Mouse (Mus musculus) heart, embryonic 15.5 days (tissue): ENCODE data around the gene Aggf1. TPM values are rescaled to one million over a fixed set of nuclear protein-coding genes. Genes with fewer than 3 reads are reported as not detected.
"Not testable (repeated sequence)": the region's sequence is repeated elsewhere in the genome, so short reads cannot be mapped to it uniquely, and the experiment has no call there.

Experiments
- ATAC-seq: fragments of 200-750 bp; cut with Nextera tagmentation; replicated peaks from 2 replicates; pipeline ENCODE4 v1.8.0; 2017; ENCODE audit warnings: low read depth, moderate TSS enrichment; ENCODE audit not compliant: insufficient number of reproducible peaks, insufficient read depth, low FRiP score
- H3K27ac ChIP-seq: fragments of 300-500 bp; sonication (generic); 2 replicates; pipeline ENCODE4 v1.5.1; 2015; ENCODE audit warnings: mild to moderate bottlenecking, inconsistent platforms
- H3K27me3 ChIP-seq: fragments of 300-500 bp; sonication (generic); 2 replicates; pipeline ENCODE4 v1.6.1; 2015; ENCODE audit warnings: inconsistent platforms
- H3K36me3 ChIP-seq: fragments of 300-500 bp; sonication (generic); 2 replicates; pipeline ENCODE4 v1.6.1; 2015; ENCODE audit warnings: mild to moderate bottlenecking, inconsistent platforms
- H3K4me1 ChIP-seq: fragments of 300-500 bp; sonication (generic); replicated peaks from 2 replicates; pipeline ENCODE4 v1.6.1; 2015; ENCODE audit warnings: inconsistent platforms
- H3K4me2 ChIP-seq: fragments of 300-500 bp; sonication (generic); 2 replicates; pipeline ENCODE4 v1.6.1; 2015; ENCODE audit warnings: inconsistent platforms, mild to moderate bottlenecking, moderate library complexity
- H3K4me3 ChIP-seq: fragments of 300-500 bp; sonication (generic); 2 replicates; pipeline ENCODE4 v1.5.1; 2015; ENCODE audit warnings: mild to moderate bottlenecking, inconsistent platforms
- H3K9ac ChIP-seq: fragments of 300-500 bp; sonication (generic); 2 replicates; pipeline ENCODE4 v1.6.1; 2015; ENCODE audit warnings: mild to moderate bottlenecking, inconsistent platforms
- H3K9me3 ChIP-seq: fragments of 300-500 bp; sonication (generic); replicated peaks from 2 replicates; pipeline ENCODE4 v1.6.1; 2016; ENCODE audit warnings: inconsistent platforms
- WGBS: fragments of 180-500 bp; shearing (Covaris S2); methylation state at CpG from one replicate; pipeline ENCODE4 v1.1.7; 2015; ENCODE audit warnings: mixed read lengths; 5-methylcytosine and 5-hydroxymethylcytosine counted together
- polyA plus RNA-seq: library from polyadenylated mRNA; unstranded; fragments of >200 nt; fragmentation: Nextera tagmentation; extraction: Ambion mirVana; gene quantifications from 2 replicates; pipeline ENCODE4 v1.2.1, GENCODE M21; 2015

Aggf1 gene
- polyA plus RNA-seq, 1 experiment from 2014 or later = 21.3 TPM

DNA sequence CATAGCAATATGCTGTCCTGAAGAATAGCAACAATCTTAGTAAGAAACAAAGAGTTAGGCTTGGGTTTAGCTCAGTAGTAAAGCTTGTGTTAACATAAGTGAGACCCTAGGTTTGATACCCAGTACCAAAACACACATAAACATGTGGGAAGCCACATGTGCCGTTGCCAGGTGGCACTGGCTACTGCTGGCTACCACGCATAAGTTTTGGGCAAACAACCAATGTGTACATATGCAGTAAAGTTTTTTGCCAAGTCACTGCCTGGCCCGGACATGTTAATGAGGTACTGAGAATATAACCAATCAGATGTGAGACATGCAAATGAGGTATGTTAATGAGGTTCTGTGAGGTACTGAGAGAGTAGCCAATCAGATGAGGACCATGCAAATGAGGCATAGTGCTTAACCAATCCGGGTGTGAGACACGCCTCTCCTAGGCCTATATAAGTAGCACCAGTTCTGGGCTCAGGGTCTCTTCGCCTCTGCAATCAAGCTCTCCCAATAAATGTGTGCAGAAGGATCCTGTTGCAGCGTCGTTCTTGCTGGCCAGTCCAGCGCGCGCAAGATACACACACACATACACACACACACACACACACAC, 1.6 kb upstream of the Aggf1 start:
- H3K4me1 ChIP-seq = peaks cover 24% of the 10 kb centered on the region
- H3K4me3 ChIP-seq, H3K27me3 ChIP-seq, H3K9ac ChIP-seq, H3K9me3 ChIP-seq, H3K27ac ChIP-seq, H3K36me3 ChIP-seq, H3K4me2 ChIP-seq, ATAC-seq: not testable (repeated sequence)
- 93% methylated on average over 11 of the region's 11 CpGs for WGBS

DNA sequence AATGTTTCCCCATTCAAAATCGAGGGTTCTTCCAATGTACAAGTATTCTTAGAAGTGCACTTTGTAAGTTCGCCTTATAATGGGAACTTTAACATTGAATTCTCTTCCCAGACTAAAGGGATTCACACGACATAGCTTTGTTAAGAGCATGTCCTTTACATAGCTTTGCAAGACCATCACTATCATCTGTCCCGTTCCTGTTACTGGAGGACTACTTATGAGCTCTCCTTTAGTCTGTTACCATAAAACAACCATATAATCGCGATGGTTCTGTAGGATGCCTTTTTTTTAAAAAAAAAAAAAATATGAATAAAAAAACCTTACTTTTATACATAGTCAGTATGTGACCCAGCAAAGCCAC, 382 bp upstream of the Aggf1 start:
- peaks cover 24% of the 10 kb centered on the region for H3K4me1 ChIP-seq
- WGBS = 21% methylated on average over 6 of the region's 6 CpGs
- ATAC-seq = 0 out of 2 replicates have a peak, but pooled peaks have one; percentile 6
- peaks cover 6% of the 10 kb centered on the region for H3K36me3 ChIP-seq
- no peaks in the 10 kb centered on the region for H3K9me3 ChIP-seq
- peak overlapping the region; percentile 81 for H3K4me2 ChIP-seq
- H3K27me3 ChIP-seq = no peaks in the 10 kb centered on the region
- H3K9ac ChIP-seq = peak overlapping the region; percentile 93
- peak overlapping the region; percentile 82 for H3K27ac ChIP-seq
- peak overlapping the region; percentile 82 for H3K4me3 ChIP-seq

DNA sequence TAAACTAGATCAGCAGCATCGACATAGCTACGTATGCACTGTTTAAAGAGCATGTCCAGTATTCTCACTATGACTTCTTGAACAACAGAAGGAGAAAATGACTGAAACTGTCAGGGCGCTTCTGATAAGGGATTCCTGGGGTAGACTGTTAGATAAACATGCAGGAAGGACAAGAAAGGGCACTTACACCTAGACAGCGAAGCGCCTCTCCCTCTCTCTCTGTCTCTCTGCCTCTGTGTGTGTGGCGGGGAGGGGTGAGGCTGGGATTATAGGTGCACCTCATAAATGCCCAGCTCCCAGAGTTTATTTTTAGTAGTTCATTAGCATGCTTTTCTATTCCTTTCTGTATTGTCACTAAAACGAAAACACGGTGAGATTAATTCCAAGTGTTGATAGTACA, 8.8 kb downstream of the Aggf1 start:
- no peaks in the 10 kb centered on the region for H3K9me3 ChIP-seq
- peaks cover 66% of the 10 kb centered on the region for H3K36me3 ChIP-seq
- no peak for ATAC-seq
- H3K4me2 ChIP-seq = peak overlapping the region; percentile 34; the same call in 1 of the 2 replicates
- no peak overlapping the region for H3K9ac ChIP-seq
- H3K27me3 ChIP-seq = no peaks in the 10 kb centered on the region
- H3K4me3 ChIP-seq = no peak overlapping the region
- H3K4me1 ChIP-seq = peaks cover 6% of the 10 kb centered on the region; the same call in 1 of the 2 replicates
- 58% methylated on average over 8 of the region's 8 CpGs for WGBS
- peak overlapping the region; percentile 57 for H3K27ac ChIP-seq

DNA sequence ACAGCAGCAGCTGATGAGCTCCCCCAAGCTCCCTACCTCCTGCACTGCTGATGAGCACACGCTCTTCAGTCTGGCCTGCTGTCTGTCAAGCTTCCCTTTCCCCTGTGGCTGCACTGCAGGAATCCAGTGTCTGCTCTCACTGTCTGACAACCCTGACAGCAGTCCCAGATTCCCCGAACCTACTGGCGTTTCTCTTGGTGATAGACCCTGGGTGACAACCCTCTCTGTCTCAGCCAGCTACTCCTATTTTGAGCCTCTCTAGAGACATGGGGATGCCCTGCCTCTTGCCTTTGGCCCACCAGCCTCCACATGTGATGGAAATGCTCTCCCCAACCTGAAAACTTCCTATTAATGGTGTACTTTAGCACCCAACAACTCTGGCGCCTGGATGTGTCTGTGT, 11.7 kb downstream of the Aggf1 start:
- 66% methylated on average over 4 of the region's 4 CpGs for WGBS
- no peak overlapping the region for H3K9ac ChIP-seq
- H3K4me1 ChIP-seq = peaks cover 6% of the 10 kb centered on the region; the same call in 1 of the 2 replicates
- no peaks in the 10 kb centered on the region for H3K9me3 ChIP-seq
- peaks cover 61% of the 10 kb centered on the region for H3K36me3 ChIP-seq
- ATAC-seq = no peak
- H3K27me3 ChIP-seq = no peaks in the 10 kb centered on the region
- no peak overlapping the region for H3K4me3 ChIP-seq
- no peak overlapping the region for H3K4me2 ChIP-seq
- H3K27ac ChIP-seq = no peak overlapping the region

DNA sequence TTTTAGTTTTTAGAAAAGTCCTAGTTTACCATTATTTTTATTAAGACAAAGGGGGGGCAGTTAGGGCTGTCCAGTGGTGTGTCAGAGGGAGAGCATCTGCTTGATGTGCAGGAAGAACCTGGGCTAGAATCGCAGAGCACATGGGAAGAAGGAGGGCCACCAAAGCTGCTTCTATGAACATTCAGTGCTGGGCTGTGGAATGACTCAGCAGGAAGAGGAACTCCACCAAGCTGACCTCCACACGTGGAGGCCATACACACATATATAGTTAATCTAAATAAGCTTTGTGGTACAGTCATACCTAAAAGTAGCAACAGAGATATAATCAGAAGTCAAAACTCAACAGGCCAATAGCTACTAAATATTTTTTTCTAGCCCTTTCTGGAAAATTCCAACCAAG, 16.9 kb downstream of the Aggf1 start:
- Histone ChIP-seq H3K4me3 (no peak overlapping the region), H3K36me3 (peaks cover 86% of the 10 kb centered on the region), H3K27ac (no peak overlapping the region), H3K9ac (no peak overlapping the region), H3K9me3 (no peaks in the 10 kb centered on the region), H3K4me2 (no peak overlapping the region), H3K4me1 (no peaks in the 10 kb centered on the region), H3K27me3 (no peaks in the 10 kb centered on the region)
- 77% methylated on average over 2 of the region's 2 CpGs for WGBS
- no peak for ATAC-seq

DNA sequence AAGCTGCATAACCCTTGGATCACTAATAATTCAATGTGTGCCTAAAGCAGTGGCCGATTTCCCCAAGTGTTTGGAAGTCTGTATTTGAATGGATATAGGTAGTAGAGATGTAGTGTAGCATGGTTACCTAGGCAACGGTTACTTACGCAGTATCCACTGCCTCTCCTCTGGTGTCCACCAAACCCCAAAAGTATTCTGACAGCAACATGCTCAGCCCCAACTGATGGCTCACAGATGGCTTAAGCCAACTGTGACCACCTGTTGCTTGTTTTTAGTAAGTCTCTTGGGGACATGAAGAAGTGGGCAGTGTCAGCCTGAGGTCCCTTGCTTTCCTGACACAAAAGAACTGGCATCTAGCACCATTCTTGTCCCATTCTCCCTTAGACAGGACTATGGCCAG, 26.7 kb downstream of the Aggf1 start:
- ATAC-seq = no peak
- H3K4me2 ChIP-seq = no peak overlapping the region
- 92% methylated on average over 3 of the region's 3 CpGs for WGBS

DNA sequence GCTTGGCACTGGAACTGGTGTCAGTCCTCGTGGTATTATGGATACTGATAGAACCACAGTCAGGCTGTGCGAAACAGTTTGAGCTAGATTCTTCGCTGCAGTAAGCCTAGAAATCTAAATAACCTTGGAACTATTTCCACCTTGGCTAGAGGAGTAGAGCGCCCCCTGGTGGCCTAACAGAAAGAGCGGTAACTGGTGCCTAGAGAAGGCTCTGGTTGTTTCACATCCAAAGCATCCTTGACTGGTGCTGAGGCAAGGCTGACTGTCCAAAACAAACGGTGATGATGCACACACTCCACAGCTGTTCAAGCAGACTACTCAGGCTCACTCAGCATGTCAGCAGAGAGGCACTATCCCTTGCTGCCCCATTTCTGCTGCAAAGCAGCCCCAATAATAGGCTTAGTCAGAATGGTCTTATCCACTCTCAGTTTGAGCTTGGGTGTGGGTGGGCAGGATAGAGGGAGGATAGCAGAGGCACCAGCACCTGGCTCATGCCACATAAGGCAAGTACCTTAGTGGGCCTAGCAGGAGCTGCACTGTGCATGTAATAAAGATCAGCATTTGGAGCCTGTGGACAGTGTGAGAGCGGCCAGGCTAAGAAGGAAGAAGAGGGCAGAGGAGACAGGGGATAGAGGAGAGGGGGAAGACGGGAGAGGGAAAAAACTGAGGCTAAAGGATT, 28.0 kb downstream of the Aggf1 start:
- no peak overlapping the region for H3K4me2 ChIP-seq
- ATAC-seq = no peak
- no peaks in the 10 kb centered on the region for H3K27me3 ChIP-seq
- no peak overlapping the region for H3K9ac ChIP-seq
- H3K4me3 ChIP-seq = no peak overlapping the region
- no peaks in the 10 kb centered on the region for H3K9me3 ChIP-seq
- WGBS = 30% methylated on average over 8 of the region's 8 CpGs
- peaks cover 21% of the 10 kb centered on the region for H3K36me3 ChIP-seq
- H3K27ac ChIP-seq = no peak overlapping the region
- H3K4me1 ChIP-seq = no peaks in the 10 kb centered on the region

More for the DNA sequence above, 26.7 kb downstream of the Aggf1 start:
- no peaks in the 10 kb centered on the region for H3K4me1 ChIP-seq
- H3K9ac ChIP-seq = no peak overlapping the region
- no peak overlapping the region for H3K4me3 ChIP-seq
- H3K36me3 ChIP-seq = peaks cover 32% of the 10 kb centered on the region
- no peak overlapping the region for H3K27ac ChIP-seq
- no peaks in the 10 kb centered on the region for H3K27me3 ChIP-seq
- H3K9me3 ChIP-seq = no peaks in the 10 kb centered on the region

DNA sequence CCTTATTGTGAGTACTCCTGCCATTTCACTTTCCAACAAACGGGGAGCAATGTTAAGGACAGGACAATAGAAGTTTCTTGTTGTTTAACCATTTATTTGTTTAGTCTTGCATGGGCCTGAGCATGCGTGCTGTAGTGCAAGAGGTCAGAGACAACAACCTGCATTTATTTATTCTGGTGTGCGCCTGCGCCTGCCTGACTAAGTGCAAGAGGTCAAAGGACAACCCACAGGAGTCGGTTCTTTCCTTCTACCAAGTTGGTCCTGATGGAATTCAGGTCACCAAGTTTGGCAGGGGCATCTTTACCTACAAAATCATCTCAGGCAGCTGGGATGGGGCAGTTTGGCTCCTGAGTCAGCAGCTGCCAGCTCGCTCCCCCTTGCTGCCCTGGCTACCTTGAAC, 29.3 kb downstream of the Aggf1 start:
- ATAC-seq = no peak
- Histone ChIP-seq H3K4me2 (no peak overlapping the region), H3K4me1 (no peaks in the 10 kb centered on the region), H3K9ac (no peak overlapping the region), H3K36me3 (peaks cover 8% of the 10 kb centered on the region), H3K9me3 (no peaks in the 10 kb centered on the region), H3K4me3 (no peak overlapping the region), H3K27ac (no peak overlapping the region), H3K27me3 (no peaks in the 10 kb centered on the region)
- 75% methylated on average over 6 of the region's 6 CpGs for WGBS

DNA sequence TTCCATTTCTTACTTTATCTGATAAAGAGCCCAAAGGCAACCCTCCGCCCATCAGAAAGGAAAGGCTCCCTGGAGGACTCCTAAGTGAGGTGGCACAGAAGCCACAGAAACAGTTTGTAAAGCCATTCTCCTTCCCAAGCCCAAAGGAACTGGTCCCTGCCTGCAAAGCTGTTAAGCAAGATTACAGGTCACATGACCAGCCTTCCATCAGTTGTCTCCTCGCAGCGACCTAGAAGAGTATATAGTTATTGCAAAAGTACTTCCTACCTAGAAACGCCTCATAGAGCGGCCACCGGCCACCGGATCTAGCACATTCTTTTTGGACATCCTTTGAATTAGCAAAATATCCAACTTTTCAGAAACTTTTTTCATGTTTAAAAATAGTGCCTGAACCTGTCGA, 31.7 kb downstream of the Aggf1 start:
- H3K4me3 ChIP-seq = no peak overlapping the region
- H3K36me3 ChIP-seq = peaks cover 14% of the 10 kb centered on the region
- 88% methylated on average over 8 of the region's 8 CpGs for WGBS
- H3K9ac ChIP-seq = no peak overlapping the region
- H3K4me1 ChIP-seq = no peaks in the 10 kb centered on the region
- no peak overlapping the region for H3K27ac ChIP-seq
- H3K9me3 ChIP-seq = no peaks in the 10 kb centered on the region
- no peaks in the 10 kb centered on the region for H3K27me3 ChIP-seq
- no peak for ATAC-seq
- no peak overlapping the region for H3K4me2 ChIP-seq

DNA sequence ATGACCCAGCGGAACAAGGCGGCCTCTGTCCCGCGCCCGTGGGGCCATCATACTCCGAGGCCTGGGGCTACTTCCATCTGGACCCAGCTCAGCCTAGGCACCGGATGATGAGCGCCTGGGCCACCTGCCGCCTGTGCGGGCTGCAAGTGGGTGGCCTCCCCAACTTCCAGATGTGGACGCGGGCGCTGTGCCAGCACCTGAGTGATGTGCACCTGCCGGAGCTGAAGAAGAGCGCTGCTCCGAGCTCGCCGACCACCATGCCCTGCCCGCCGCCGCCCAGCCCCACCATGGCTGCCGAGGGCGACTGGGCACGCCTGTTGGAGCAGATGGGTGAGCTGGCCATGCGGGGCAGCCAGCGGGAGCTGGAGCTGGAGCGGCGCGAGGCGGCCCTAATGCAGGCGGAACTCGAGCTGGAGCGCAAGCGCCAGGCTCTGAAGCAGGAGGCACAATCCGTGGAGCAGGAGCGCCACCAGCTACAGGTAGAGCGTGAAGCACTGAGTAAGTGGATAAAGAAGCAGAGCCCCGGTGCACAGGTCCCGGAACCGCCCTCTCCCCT, 39.0 kb downstream of the Aggf1 start:
- Histone ChIP-seq H3K4me3 (no peak overlapping the region), H3K27ac (no peak overlapping the region), H3K4me1 (peaks cover 6% of the 10 kb centered on the region; the same call in 1 of the 2 replicates), H3K9me3 (no peaks in the 10 kb centered on the region), H3K36me3 (peaks cover 34% of the 10 kb centered on the region), H3K27me3 (no peaks in the 10 kb centered on the region), H3K9ac (no peak overlapping the region), H3K4me2 (no peak overlapping the region)
- no peak for ATAC-seq
- 79% methylated on average over 40 of the region's 40 CpGs for WGBS

DNA sequence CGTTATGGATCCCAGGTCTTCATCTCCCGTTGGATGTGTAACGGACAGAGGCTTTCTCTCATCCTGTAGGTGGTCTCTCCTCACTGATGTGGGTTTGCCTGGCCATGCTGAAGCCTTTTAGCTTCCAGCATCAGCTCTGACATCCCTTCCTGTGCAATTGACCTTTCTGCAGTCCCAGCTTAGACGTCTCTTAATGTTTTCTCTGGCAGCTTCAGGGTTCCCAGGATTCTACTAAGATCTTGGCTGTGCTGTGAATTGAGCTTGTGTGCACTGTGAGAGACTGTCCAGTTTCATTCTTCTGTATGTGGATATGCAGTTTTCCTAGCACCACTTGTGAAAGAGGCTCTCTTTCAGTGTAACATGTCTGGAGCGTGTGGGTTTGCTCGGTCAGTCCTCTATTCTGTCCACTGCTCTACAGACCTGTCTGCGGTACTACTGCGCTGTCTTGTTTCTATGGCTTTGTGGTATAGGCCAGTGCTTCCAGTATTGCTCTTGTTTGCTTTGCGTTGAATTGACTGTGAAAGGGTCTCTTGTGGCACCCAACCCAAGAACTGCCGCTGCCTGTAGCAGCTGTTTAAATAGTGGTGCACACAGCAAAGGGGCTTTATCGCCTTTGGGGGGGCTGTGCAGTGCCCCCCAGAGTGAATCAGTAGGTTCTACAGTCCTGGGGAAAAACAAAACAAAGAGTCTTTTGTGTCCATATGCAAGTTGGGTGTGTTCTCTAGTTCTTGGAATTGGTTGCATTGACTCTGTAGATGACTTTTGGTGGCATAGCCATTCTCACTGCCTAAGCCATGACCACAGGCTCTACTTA, 42.9 kb downstream of the Aggf1 start:
- Histone ChIP-seq H3K36me3 (peaks cover 12% of the 10 kb centered on the region), H3K27me3 (no peaks in the 10 kb centered on the region), H3K4me1 (peaks cover 27% of the 10 kb centered on the region), H3K9me3 (no peaks in the 10 kb centered on the region), H3K9ac (no peak overlapping the region), H3K4me2 (no peak overlapping the region), H3K27ac (no peak overlapping the region), H3K4me3 (no peak overlapping the region)
- 77% methylated on average over 11 of the region's 11 CpGs for WGBS
- no peak for ATAC-seq
